Mouse (Mus musculus) embryonic facial prominence, embryonic 13.5 days (tissue): ENCODE measurements around the gene Zbtb16. TPM values are rescaled to one million over a fixed set of nuclear protein-coding genes. Genes with fewer than 3 reads are reported as not detected.
A peak's percentile ranks its signal among the peaks of the same experiment; 100 is the strongest.

Experiments
- ATAC-seq: fragments of 200-750 bp; cut with Nextera tagmentation; 2 replicates; pipeline ENCODE4 v1.8.0; 2017; ENCODE audit warnings: low read depth; ENCODE audit not compliant: insufficient number of reproducible peaks, insufficient read depth, low FRiP score, low TSS enrichment
- H3K27ac ChIP-seq: fragments of 300-500 bp; sonication (generic); 2 replicates; pipeline ENCODE4 v1.5.1; 2015; ENCODE audit warnings: moderate library complexity, mild to moderate bottlenecking, inconsistent platforms
- H3K27me3 ChIP-seq: fragments of 300-500 bp; sonication (generic); 2 replicates; pipeline ENCODE4 v1.6.1; 2015; ENCODE audit warnings: mild to moderate bottlenecking, inconsistent platforms
- H3K36me3 ChIP-seq: fragments of 300-500 bp; sonication (generic); 2 replicates; pipeline ENCODE4 v1.6.1; 2015; ENCODE audit warnings: mild to moderate bottlenecking, inconsistent platforms
- H3K4me1 ChIP-seq: fragments of 300-500 bp; sonication (generic); 2 replicates; pipeline ENCODE4 v1.6.1; 2015; ENCODE audit warnings: inconsistent platforms
- H3K4me2 ChIP-seq: fragments of 300-500 bp; sonication (generic); 2 replicates; pipeline ENCODE4 v1.6.1; 2015; ENCODE audit warnings: moderate library complexity, mild to moderate bottlenecking, inconsistent platforms
- H3K4me3 ChIP-seq: fragments of 300-500 bp; sonication (generic); 2 replicates; pipeline ENCODE4 v1.5.1; 2015; ENCODE audit warnings: mild to moderate bottlenecking, inconsistent platforms
- H3K9ac ChIP-seq: fragments of 300-500 bp; sonication (generic); 2 replicates; pipeline ENCODE4 v1.6.1; 2015; ENCODE audit warnings: mild to moderate bottlenecking, inconsistent platforms
- H3K9me3 ChIP-seq: fragments of 300-500 bp; sonication (generic); 2 replicates; pipeline ENCODE4 v1.6.1; 2016; ENCODE audit warnings: inconsistent platforms
- WGBS: fragments of 180-500 bp; shearing (Covaris S2); methylation state at CpG from one replicate; pipeline ENCODE4 v1.1.7; 2015; ENCODE audit warnings: mixed read lengths; 5-methylcytosine and 5-hydroxymethylcytosine counted together
- polyA plus RNA-seq: library from polyadenylated mRNA; unstranded; fragments of >200 nt; fragmentation: Nextera tagmentation; extraction: Ambion mirVana; gene quantifications from 2 replicates; pipeline ENCODE4 v1.2.1, GENCODE M21; 2015

The Zbtb16 gene
- polyA plus RNA-seq, 1 experiment from 2014 or later: 2.2 TPM

DNA sequence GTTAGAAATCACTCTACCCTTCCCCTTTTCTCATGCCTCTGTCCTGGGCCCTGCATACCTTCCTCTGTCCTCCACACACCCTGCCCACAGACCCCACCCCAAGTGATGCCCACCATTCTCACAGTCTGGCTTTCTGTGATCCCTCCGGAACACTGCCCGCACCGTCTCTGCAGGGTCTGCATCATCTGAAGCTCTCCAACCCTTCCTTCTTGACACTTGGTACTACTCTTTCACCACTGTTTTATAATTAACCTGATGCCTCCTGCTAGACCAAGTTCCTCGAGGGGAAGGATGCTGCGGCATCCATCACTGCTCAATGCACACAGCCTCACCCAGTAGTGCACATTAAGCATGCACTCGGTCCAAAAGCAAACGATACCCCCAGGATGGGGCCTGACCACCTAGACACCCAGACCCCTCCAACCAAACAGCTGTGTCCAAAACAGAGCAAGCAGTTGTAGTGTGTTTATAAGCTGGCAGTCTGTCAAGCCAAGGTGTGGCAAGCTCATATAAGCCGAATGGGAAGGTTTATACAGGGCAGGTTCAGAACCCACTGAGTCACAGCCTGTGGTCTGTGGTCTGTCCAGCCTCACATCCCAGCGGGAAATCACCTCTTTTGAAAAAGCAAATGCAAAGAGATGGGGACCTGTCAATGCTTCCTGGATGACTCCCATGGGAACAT lies 97.1 kb downstream of the Zbtb16 start:
- WGBS: 87% methylated on average over 9 of the region's 9 CpGs
- Histone ChIP-seq H3K27ac (no peak overlapping the region), H3K4me1 (peaks cover 71% of the 10 kb centered on the region)

DNA sequence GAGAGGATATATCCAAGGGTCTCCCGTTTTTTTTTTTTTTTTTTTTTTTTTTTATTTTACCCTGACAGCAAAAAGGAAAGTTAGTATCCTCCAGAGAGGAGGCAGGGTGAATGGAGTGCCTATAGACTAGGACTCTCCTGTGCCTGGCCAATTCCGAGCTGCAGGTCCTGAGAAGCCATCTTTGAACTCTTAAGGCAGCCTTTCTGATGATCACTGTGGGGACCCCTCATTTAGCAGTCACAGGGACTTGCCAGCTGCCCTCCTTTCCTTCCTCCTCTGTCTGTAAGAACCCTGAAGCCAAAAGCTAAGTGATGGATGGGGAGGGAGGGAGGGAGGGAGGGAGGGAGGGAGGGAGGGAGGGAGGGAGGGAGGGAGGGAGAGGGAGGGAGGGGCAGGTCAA lies 98.1 kb downstream of the Zbtb16 start:
- H3K4me1 ChIP-seq: peaks cover 77% of the 10 kb centered on the region
- H3K4me2 ChIP-seq: peak overlapping the region; percentile 48
- no peak for ATAC-seq
- H3K4me3 ChIP-seq: no peak overlapping the region
- H3K9me3 ChIP-seq: no peaks in the 10 kb centered on the region
- no peaks in the 10 kb centered on the region for H3K36me3 ChIP-seq
- H3K27ac ChIP-seq: peak overlapping the region; percentile 71
- no peak overlapping the region for H3K9ac ChIP-seq
- 26% methylated on average over 2 of the region's 2 CpGs for WGBS
- H3K27me3 ChIP-seq: peaks cover 42% of the 10 kb centered on the region

More for the DNA sequence above, 97.1 kb downstream of the Zbtb16 start:
- Histone ChIP-seq H3K36me3 (no peaks in the 10 kb centered on the region), H3K9ac (no peak overlapping the region), H3K9me3 (no peaks in the 10 kb centered on the region), H3K27me3 (peaks cover 41% of the 10 kb centered on the region), H3K4me2 (no peak overlapping the region), H3K4me3 (no peak overlapping the region)
- no peak for ATAC-seq

DNA sequence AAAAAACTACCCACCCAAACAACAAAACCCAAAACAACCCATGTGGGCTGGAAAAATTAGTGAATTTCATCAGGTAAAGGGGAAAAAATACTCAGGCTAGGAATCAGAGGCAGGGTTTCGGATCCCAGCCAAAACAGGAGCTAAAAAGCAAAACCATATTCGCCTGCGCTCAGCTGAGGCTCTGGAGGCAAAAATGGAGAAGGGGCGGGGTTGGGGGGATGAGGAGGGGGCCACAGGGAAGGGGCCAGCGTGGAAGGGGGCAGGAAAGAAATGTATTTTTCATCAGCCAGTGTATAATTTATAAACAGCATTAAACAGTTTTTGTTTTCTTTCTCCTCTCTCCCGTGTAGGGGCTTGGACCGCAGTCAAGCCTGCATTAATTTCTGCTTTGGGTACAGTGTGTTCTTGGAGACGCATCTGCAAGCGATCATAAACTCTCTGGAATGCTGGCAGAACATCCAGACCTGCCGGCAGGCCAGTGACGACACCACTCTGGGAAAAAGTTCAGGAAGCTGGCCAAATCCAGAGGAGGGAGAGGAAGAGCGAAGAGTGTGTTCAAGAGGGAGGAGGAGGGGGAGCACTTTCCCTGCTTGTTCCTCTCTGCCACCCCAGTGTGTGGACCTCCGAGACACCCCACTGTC lies 98.7 kb downstream of the Zbtb16 start:
- peaks cover 43% of the 10 kb centered on the region for H3K27me3 ChIP-seq
- no peak overlapping the region for H3K4me3 ChIP-seq
- H3K36me3 ChIP-seq: no peaks in the 10 kb centered on the region
- peak overlapping the region; percentile 48 for H3K4me2 ChIP-seq
- peaks cover 81% of the 10 kb centered on the region for H3K4me1 ChIP-seq
- H3K9me3 ChIP-seq: no peaks in the 10 kb centered on the region
- 8% methylated on average over 13 of the region's 13 CpGs for WGBS
- H3K9ac ChIP-seq: no peak overlapping the region
- peak; percentile 65 for ATAC-seq
- H3K27ac ChIP-seq: peak overlapping the region; percentile 71

DNA sequence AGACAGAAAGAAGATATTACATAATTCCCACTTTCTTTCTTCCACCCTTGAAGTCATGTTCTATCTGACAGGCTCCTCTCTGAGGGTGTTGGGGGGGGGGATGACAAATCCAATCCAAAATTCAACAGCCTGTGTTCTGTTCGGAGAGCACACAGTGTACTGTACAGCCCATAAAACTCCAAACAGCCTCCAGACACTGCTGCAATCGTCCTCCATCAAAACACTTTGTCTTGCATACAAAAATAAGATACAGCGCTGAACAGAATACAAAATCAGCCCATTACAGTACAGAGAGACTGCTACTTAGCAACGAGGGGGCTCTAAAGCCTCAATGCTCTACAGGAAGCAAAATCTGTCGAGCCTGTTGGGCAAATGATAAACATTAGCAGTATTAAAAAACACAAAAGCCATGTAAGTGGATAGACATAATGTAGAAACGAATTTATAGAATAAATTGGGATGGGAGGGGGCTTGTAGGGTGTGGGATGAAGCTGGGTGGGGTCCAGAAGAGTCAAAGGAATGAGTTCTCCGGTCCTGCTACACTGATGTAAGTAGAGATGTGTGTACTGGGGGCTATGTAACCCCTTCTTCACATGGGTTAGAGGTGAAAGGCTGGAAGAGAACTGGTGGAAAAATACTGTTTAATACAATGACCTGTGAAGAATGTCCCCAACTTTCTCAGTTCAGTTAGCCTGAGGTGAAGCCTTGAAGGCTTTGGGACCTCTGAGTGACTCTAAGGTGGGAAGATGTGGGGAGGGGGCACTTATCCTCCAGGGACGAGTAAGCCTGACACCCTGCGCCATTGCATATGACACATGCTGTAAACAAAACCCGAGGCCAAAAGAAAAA lies 99.4 kb downstream of the Zbtb16 start:
- Histone ChIP-seq H3K27me3 (peaks cover 46% of the 10 kb centered on the region), H3K36me3 (no peaks in the 10 kb centered on the region), H3K9me3 (no peaks in the 10 kb centered on the region), H3K4me1 (peaks cover 81% of the 10 kb centered on the region), H3K4me2 (peak overlapping the region; percentile 48), H3K27ac (peak overlapping the region; percentile 71), H3K9ac (no peak overlapping the region), H3K4me3 (no peak overlapping the region)
- ATAC-seq: no peak
- WGBS: 40% methylated on average over 10 of the region's 10 CpGs

DNA sequence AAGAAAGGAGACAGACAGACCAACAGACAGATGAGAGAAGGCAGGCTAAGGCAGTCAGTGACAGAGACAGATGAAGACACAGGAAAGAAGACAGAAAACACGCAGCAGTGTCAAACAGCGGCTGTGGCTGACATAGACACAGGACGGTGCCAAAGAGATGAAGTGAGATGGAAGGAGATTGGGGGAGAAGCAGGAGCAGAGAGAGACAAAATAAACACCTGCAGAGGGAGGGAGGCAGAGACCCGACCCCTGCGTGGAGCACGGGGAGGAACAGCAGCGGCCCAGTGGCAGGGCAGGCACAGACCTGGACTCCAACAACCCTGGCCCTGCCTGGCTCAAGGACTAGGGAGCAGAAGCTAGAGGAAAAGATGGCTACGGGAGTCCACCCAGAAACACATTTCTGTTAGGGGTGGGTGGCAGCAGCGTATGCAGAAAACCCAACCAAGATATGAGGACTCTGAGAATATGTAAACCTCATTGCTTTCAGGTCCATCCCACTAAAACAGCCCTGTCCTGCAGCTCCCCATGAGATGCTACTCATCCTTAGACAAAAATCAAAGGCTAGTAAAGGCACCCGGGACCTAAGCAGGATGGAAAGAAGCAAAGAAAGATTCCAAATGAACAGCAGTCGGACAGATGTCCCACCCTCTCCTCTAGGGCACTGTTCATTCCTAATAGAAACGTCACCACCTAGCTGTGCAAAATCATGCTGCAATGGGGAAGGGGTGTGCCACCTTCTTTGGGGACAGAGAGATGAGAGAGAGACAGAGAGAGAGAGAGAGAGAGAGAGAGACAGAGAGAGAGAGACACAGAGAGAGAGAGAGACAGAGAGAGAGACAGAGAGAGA lies 100.3 kb downstream of the Zbtb16 start:
- Histone ChIP-seq H3K4me2 (no peak overlapping the region), H3K9me3 (no peaks in the 10 kb centered on the region), H3K4me3 (no peak overlapping the region), H3K27me3 (peaks cover 55% of the 10 kb centered on the region), H3K36me3 (no peaks in the 10 kb centered on the region), H3K27ac (no peak overlapping the region; the same call in 1 of the 2 replicates), H3K9ac (no peak overlapping the region), H3K4me1 (peaks cover 76% of the 10 kb centered on the region)
- ATAC-seq: no peak
- 53% methylated on average over 12 of the region's 12 CpGs for WGBS

DNA sequence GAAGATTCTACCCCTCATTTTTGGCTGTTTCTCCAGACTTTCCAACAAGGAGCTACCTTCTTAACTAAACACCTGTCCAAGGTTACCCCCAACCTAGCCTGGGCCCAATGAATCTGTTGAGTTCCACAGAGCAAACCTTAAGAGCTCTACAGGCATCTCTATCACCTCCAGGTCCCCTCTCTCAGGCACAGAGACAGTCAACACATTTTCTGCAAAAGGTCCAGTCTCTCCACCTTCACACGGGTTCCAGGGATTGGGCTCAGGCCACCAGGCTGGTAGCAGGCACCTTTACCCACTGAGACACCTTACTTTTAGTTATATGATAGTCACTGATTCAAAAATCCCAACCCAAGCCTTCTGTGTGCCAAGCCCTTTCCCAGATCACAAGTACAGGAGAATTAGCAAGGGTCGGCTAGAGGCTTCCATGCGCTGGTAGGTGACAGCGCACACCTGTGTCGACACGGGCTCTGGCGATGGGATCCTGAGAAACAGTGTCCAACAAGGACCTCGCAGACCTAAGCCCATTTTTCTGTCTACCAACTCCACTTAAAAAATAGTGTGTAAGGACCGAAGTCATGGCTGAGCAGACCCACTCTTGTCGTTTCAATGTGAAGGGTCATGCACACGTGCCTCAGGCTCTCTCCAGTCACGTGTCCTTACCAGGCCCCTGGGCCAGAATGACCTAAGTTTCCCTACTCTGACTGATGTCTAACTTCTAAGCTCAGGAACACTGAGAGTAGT lies 101.1 kb downstream of the Zbtb16 start:
- Histone ChIP-seq H3K4me2 (no peak overlapping the region), H3K27me3 (peaks cover 63% of the 10 kb centered on the region)

DNA sequence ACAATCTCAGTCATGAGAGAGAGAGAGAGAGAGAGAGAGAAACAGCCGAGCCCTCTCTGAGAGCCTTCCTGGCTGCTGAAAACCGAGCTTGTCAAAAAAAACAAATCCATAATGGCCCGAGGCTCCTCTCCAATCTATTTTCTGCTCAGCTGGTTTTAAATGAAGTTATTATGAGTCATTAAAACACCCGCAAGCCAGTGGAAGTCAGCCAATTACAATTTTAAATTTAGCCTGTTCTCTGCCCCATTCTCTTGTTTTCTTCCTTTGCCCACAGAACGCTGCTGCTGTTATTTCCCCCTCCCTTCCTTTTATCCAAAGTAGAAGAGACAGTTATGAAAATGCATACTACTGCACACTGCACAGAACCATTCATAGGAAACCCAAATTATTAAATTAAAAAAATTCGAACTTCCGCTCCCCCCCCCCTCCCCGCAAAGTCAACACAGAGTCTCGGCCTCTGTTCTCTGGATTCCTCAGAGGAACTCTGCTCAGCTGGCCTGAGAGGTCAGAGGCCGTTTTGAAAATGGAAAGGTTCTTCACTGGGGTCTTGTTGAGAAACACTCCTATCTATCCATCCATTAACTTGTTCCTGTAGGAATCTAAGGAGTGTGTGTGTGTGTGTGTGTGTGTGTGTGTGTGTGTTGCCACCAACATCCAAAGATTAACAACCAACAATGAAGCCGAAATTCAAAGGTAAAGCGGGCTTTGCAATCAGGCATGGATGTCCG lies 102.0 kb downstream of the Zbtb16 start:
- Histone ChIP-seq H3K36me3 (no peaks in the 10 kb centered on the region), H3K27me3 (peaks cover 65% of the 10 kb centered on the region), H3K27ac (no peak overlapping the region), H3K9me3 (no peaks in the 10 kb centered on the region), H3K4me1 (peaks cover 68% of the 10 kb centered on the region), H3K9ac (no peak overlapping the region), H3K4me2 (peak overlapping the region; percentile 30), H3K4me3 (no peak overlapping the region)
- ATAC-seq: no peak
- WGBS: 25% methylated on average over 13 of the region's 13 CpGs

More for the DNA sequence above, 101.1 kb downstream of the Zbtb16 start:
- 79% methylated on average over 12 of the region's 12 CpGs for WGBS
- H3K27ac ChIP-seq: no peak overlapping the region
- no peak for ATAC-seq
- H3K36me3 ChIP-seq: no peaks in the 10 kb centered on the region
- peaks cover 69% of the 10 kb centered on the region for H3K4me1 ChIP-seq
- H3K4me3 ChIP-seq: no peak overlapping the region
- H3K9me3 ChIP-seq: no peaks in the 10 kb centered on the region
- H3K9ac ChIP-seq: no peak overlapping the region

DNA sequence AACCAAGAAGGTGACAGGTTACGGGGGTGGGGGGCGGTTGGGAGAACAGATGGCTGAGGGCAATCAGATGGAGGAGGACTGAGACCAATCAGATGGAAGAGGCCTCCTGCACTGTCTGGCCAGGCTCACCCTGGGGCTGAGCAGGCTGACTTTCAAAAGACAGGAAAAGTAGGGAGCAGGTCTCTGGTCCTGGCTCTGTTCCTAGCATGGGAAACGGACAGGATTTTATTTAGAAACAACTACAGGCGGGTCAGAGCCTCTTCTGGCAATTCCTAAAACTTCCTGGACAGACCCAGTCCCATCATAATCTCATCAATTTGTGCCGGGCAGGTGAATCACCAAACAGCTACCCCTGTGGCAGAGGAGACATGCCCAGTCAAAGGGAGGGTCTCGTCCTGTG lies 102.9 kb downstream of the Zbtb16 start:
- Histone ChIP-seq H3K36me3 (no peaks in the 10 kb centered on the region), H3K27ac (no peak overlapping the region), H3K4me1 (peaks cover 69% of the 10 kb centered on the region), H3K4me2 (peak overlapping the region; percentile 30; the same call in 1 of the 2 replicates), H3K4me3 (no peak overlapping the region), H3K9ac (no peak overlapping the region), H3K27me3 (peaks cover 59% of the 10 kb centered on the region), H3K9me3 (no peaks in the 10 kb centered on the region)
- WGBS: 56% methylated on average over 6 of the region's 6 CpGs
- no peak for ATAC-seq

DNA sequence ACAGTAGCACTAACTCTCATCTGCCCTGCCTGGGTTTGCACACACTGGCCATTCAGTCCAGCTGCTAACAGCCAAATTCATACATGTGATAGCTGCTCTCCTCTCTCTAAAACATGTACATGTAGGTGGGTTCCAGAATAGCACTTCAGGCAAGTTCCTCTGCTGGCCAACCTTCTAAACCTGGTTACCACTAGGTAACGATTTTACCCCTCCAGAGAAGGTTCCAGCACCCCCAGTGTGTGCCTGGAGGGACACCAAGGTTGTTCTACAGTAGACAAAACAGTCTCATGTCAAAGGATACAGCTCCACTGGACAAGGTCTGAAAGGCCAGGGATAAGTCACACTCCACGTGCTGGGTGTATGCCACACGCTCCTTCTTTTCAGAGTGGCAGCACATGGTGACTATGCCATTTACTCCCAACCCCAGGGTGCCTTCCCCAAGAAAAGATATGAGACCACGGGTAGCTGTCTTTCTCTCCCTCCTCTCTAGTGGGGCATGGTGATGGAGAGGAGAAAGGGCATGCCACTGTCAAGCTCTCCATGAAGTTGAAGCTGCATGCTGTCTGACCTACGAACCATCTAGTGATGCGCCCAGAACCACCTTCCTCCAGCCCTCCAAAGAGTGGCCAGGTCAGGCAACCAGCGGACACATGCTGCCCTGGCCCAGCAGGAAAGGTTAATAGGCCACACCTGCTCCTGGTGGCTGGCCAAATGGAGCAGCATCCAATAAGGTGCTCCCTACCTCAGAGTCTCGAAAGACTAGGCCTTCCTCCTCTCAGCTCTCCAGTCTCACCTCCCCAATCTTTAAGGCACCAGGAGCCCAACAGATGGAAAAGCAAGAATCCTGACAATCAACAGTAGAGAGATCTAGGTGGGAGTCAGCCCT lies 104.1 kb downstream of the Zbtb16 start:
- H3K4me3 ChIP-seq: no peak overlapping the region
- no peak overlapping the region for H3K4me2 ChIP-seq
- peaks cover 66% of the 10 kb centered on the region for H3K27me3 ChIP-seq
- H3K9ac ChIP-seq: no peak overlapping the region
- no peak overlapping the region for H3K27ac ChIP-seq
- H3K4me1 ChIP-seq: peaks cover 68% of the 10 kb centered on the region
- no peaks in the 10 kb centered on the region for H3K9me3 ChIP-seq
- H3K36me3 ChIP-seq: no peaks in the 10 kb centered on the region
- 82% methylated on average over 8 of the region's 8 CpGs for WGBS
- ATAC-seq: no peak
